8 mouse cellular contexts compared by ENCODE assay signal in genomic region chr19:29366226-29366968, GRCm38 (mm10). TPM values are rescaled to one million over a fixed set of nuclear protein-coding genes. Genes with fewer than 3 reads are reported as not detected.
DNase-seq lines count a peak whose midpoint lies in the region; ATAC-seq and TF ChIP-seq lines count a peak whose summit lies in the region.

No protein-coding gene starts in this region.

- H3K27me3 ChIP-seq in kidney, postnatal 0 days (ENCODE audit: insufficient read depth, low read length), result no peaks in the 10 kb centered on the region
- no peaks in the 10 kb centered on the region for H3K27me3 ChIP-seq in hindbrain, embryonic 14.5 days (ENCODE audit: control insufficient read depth, insufficient read depth, low read length)
- H3K27me3 ChIP-seq in midbrain, embryonic 14.5 days (ENCODE audit: control insufficient read depth, insufficient read depth, low read length), result no peaks in the 10 kb centered on the region

- peak overlapping the region; percentile 57 for H3K9ac ChIP-seq in kidney, postnatal 0 days (ENCODE audit: low read depth, low read length)
- peak overlapping the region; percentile 41; the same call in 1 of the 2 replicates for H3K9ac ChIP-seq in hindbrain, embryonic 14.5 days
- no peak overlapping the region; the same call in 1 of the 2 replicates for H3K9ac ChIP-seq in midbrain, embryonic 14.5 days (replicated peaks; ENCODE audit: low read length)

- no peaks in the 10 kb centered on the region for H3K36me3 ChIP-seq in kidney, postnatal 0 days (ENCODE audit: insufficient read depth, low read length)
- no peaks in the 10 kb centered on the region for H3K36me3 ChIP-seq in hindbrain, embryonic 14.5 days (replicated peaks; ENCODE audit: control insufficient read depth, insufficient read depth)
- no peaks in the 10 kb centered on the region for H3K36me3 ChIP-seq in midbrain, embryonic 14.5 days (ENCODE audit: control insufficient read depth, insufficient read depth, low read length)

- no peaks in the 10 kb centered on the region for H3K9me3 ChIP-seq in kidney, postnatal 0 days (replicated peaks; ENCODE audit: low read length)
- no peaks in the 10 kb centered on the region for H3K9me3 ChIP-seq in hindbrain, embryonic 14.5 days (ENCODE audit: control insufficient read depth, low read length)
- no peaks in the 10 kb centered on the region for H3K9me3 ChIP-seq in midbrain, embryonic 14.5 days (ENCODE audit: control insufficient read depth, low read length)

- peak overlapping the region; percentile 81 for H3K4me2 ChIP-seq in kidney, postnatal 0 days (ENCODE audit: low read length)
- H3K4me2 ChIP-seq in hindbrain, embryonic 14.5 days (replicated peaks), result peak overlapping the region; percentile 62
- peak overlapping the region; percentile 76 for H3K4me2 ChIP-seq in midbrain, embryonic 14.5 days (ENCODE audit: low read length)

- ATAC-seq in kidney, postnatal 0 days (replicated peaks; ENCODE audit: low FRiP score, low read depth), result no peak
- ATAC-seq in hindbrain, embryonic 14.5 days (ENCODE audit: low FRiP score), result no peak
- no peak for ATAC-seq in midbrain, embryonic 14.5 days (ENCODE audit: low FRiP score, low TSS enrichment)

- H3K4me3 ChIP-seq in kidney, postnatal 0 days (replicated peaks; ENCODE audit: low read depth, low read length), result peak overlapping the region; percentile 69
- peak overlapping the region; percentile 86 for H3K4me3 ChIP-seq in brown adipose tissue, adult 24 weeks (ENCODE audit: insufficient read depth, low read depth, low read length)
- peak overlapping the region; percentile 39 for H3K4me3 ChIP-seq in hindbrain, embryonic 14.5 days (replicated peaks; ENCODE audit: low read length)
- H3K4me3 ChIP-seq in midbrain, embryonic 14.5 days (replicated peaks; ENCODE audit: low read depth, low read length), result peak overlapping the region; percentile 39

- DNase-seq in kidney, postnatal 0 days (ENCODE audit: low spot score), result no peak
- no peak for DNase-seq in kidney, postnatal 4 days
- DNase-seq in hindbrain, embryonic 14.5 days (ENCODE audit: low spot score), result no peak
- DNase-seq in midbrain, embryonic 14.5 days, result no peak
- DNase-seq in layer of hippocampus, adult 11-12 months (ENCODE audit: low spot score), result no peak
- no peak for DNase-seq in ovary, postnatal 10 days (ENCODE audit: low spot score)
- DNase-seq in cerebellum, adult 11 months, result no peak

- peaks cover 3% of the 10 kb centered on the region; the same call in 1 of the 2 replicates for H3K4me1 ChIP-seq in kidney, postnatal 0 days (replicated peaks; ENCODE audit: insufficient read depth, low read length)
- peaks cover 5% of the 10 kb centered on the region; the same call in 1 of the 2 replicates for H3K4me1 ChIP-seq in brown adipose tissue, adult 24 weeks (ENCODE audit: control insufficient read depth, insufficient read depth, insufficient read length, low read length)
- peaks cover 17% of the 10 kb centered on the region for H3K4me1 ChIP-seq in hindbrain, embryonic 14.5 days (replicated peaks; ENCODE audit: control insufficient read depth, insufficient read depth, low read length)
- peaks cover 12% of the 10 kb centered on the region for H3K4me1 ChIP-seq in midbrain, embryonic 14.5 days (ENCODE audit: control insufficient read depth, insufficient read depth, low read length)

- H3K27ac ChIP-seq in kidney, postnatal 0 days, result peak overlapping the region; percentile 56; the same call in 1 of the 2 replicates
- H3K27ac ChIP-seq in brown adipose tissue, adult 24 weeks (replicated peaks; ENCODE audit: low read depth, low read length), result peak overlapping the region; percentile 90
- no peak overlapping the region for H3K27ac ChIP-seq in hindbrain, embryonic 14.5 days
- no peak overlapping the region for H3K27ac ChIP-seq in midbrain, embryonic 14.5 days (replicated peaks; ENCODE audit: low read depth, low read length)

- 55% methylated on average over 20 of the region's 20 CpGs for WGBS in kidney, postnatal 0 days
- WGBS in hindbrain, embryonic 14.5 days, result 65% methylated on average over 20 of the region's 20 CpGs
- 61% methylated on average over 20 of the region's 20 CpGs for WGBS in midbrain, embryonic 14.5 days

- TF ChIP-seq CTCF in kidney, postnatal 0 days (IDR thresholded peaks at IDR 0.05; ENCODE audit: low read depth), result no peak

RNA-seq across cellular contexts. Expression of gene Plgrkt, which starts 0.8 kb away (rescaled TPM):
- polyA plus RNA-seq in kidney, postnatal 0 days (2015; fragmentation: Nextera tagmentation; extraction: Ambion mirVana), result 76.3 and 84.4 TPM in 2 replicates
- polyA plus RNA-seq in brown adipose tissue, adult 24 weeks (2012; ENCODE audit: insufficient read depth, insufficient read length, missing spikeins), result 118 and 119 TPM in 2 replicates
- 78.1 and 81.6 TPM in 2 replicates for polyA plus RNA-seq in hindbrain, embryonic 14.5 days (2014; fragmentation: Nextera tagmentation; extraction: Ambion mirVana)
- 97.2 and 102 TPM in 2 replicates for polyA plus RNA-seq in midbrain, embryonic 14.5 days (2014; fragmentation: Nextera tagmentation; extraction: Ambion mirVana)

RNA-seq across cellular contexts. Expression of gene Cd274, which starts 0.9 kb away (rescaled TPM):
- polyA plus RNA-seq in kidney, postnatal 0 days (2015; fragmentation: Nextera tagmentation; extraction: Ambion mirVana), result 0.18 and 0.33 TPM in 2 replicates
- polyA plus RNA-seq in brown adipose tissue, adult 24 weeks (2012; ENCODE audit: insufficient read depth, insufficient read length, missing spikeins), result 52.6 and 58.2 TPM in 2 replicates
- 0.48 and 0.77 TPM in 2 replicates for polyA plus RNA-seq in hindbrain, embryonic 14.5 days (2014; fragmentation: Nextera tagmentation; extraction: Ambion mirVana)
- polyA plus RNA-seq in midbrain, embryonic 14.5 days (2014; fragmentation: Nextera tagmentation; extraction: Ambion mirVana), result 0.36 and 0.66 TPM in 2 replicates

RNA-seq across cellular contexts. Expression of gene Rln1, which starts 31.9 kb away (rescaled TPM):
- 0.33 TPM in 2 replicates for polyA plus RNA-seq in kidney, postnatal 0 days (2015; fragmentation: Nextera tagmentation; extraction: Ambion mirVana)
- polyA plus RNA-seq in brown adipose tissue, adult 24 weeks (2012; ENCODE audit: insufficient read depth, insufficient read length, missing spikeins), result not detected in 2 replicates
- polyA plus RNA-seq in hindbrain, embryonic 14.5 days (2014; fragmentation: Nextera tagmentation; extraction: Ambion mirVana), result 3.2 and 4.4 TPM in 2 replicates
- 2.7 and 3.3 TPM in 2 replicates for polyA plus RNA-seq in midbrain, embryonic 14.5 days (2014; fragmentation: Nextera tagmentation; extraction: Ambion mirVana)

RNA-seq across cellular contexts. Expression of gene Insl6, which starts 41.2 kb away (rescaled TPM):
- polyA plus RNA-seq in kidney, postnatal 0 days (2015; fragmentation: Nextera tagmentation; extraction: Ambion mirVana), result 8.9 and 11.2 TPM in 2 replicates
- 8.0 and 8.2 TPM in 2 replicates for polyA plus RNA-seq in brown adipose tissue, adult 24 weeks (2012; ENCODE audit: insufficient read depth, insufficient read length, missing spikeins)
- 1.7 and 1.8 TPM in 2 replicates for polyA plus RNA-seq in hindbrain, embryonic 14.5 days (2014; fragmentation: Nextera tagmentation; extraction: Ambion mirVana)
- polyA plus RNA-seq in midbrain, embryonic 14.5 days (2014; fragmentation: Nextera tagmentation; extraction: Ambion mirVana), result 0.77 and 1.9 TPM in 2 replicates

RNA-seq across cellular contexts. Expression of gene Pdcd1lg2, which starts 44.3 kb away (rescaled TPM):
- not detected in 2 replicates for polyA plus RNA-seq in kidney, postnatal 0 days (2015; fragmentation: Nextera tagmentation; extraction: Ambion mirVana)
- not detected in 2 replicates for polyA plus RNA-seq in brown adipose tissue, adult 24 weeks (2012; ENCODE audit: insufficient read depth, insufficient read length, missing spikeins)
- polyA plus RNA-seq in hindbrain, embryonic 14.5 days (2014; fragmentation: Nextera tagmentation; extraction: Ambion mirVana), result 0.15 TPM in 1 of 2 replicates, not detected in the other
- 0.12 TPM in 1 of 2 replicates, not detected in the other for polyA plus RNA-seq in midbrain, embryonic 14.5 days (2014; fragmentation: Nextera tagmentation; extraction: Ambion mirVana)

Comparison
In these comparisons a context has a peak if more than half of its experiments do, and no peak if none do; other contexts are left out.
1. H3K27ac ChIP-seq: peak in kidney, postnatal 0 days (single experiment) and brown adipose tissue, adult 24 weeks (single experiment); none in hindbrain, embryonic 14.5 days (single experiment) and midbrain, embryonic 14.5 days (single experiment).
2. RNA of gene Cd274, which starts 0.9 kb away (polyA plus RNA-seq): 52.6 to 58.2 TPM in brown adipose tissue, adult 24 weeks; 0.36 to 0.66 TPM in midbrain, embryonic 14.5 days, 0.48 to 0.77 TPM in hindbrain, embryonic 14.5 days and 0.18 to 0.33 TPM in kidney, postnatal 0 days; every median in the first group is over 10 times any median in the second.
3. Peak in every context shown above with its lines, with median percentiles within 50 percentile points of each other: H3K4me2 ChIP-seq and H3K4me3 ChIP-seq.